Mouse (Mus musculus): ENCODE results near the gene Hist4h4. TPM values are rescaled to one million over a fixed set of nuclear protein-coding genes. Genes with fewer than 3 reads are reported as not detected.

Hist4h4 gene
- polyA plus RNA-seq, 1 experiment from 2014 or later, result 0.40 TPM

DNA sequence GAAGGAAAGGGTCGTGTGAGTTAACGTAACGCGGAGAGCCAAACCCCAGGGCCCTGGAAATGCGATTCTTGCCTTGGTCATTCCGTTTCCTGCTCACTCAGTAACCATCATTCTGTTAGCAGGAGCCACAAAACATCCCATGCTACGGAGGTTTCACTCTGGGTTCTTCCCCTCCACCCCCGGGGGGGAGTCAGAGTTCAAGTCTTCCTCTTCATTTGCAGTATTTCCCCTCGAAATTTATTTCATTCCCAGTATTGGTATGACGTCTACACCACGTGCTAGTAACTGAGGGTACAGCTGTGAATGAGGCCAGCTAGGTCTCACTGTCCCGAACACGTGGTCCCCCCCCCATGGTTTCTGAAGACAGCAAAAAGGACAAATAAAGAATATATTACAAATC, 5.5 kb upstream of the Hist4h4 start:
- Histone ChIP-seq H3K9ac (peak overlapping the region; percentile 78; the same call in 1 of the 2 replicates), H3K27me3 (replicated peaks) (no peaks in the 10 kb centered on the region), H3K36me3 (peaks cover 7% of the 10 kb centered on the region), H3K4me1 (replicated peaks) (peaks cover 19% of the 10 kb centered on the region), H3K27ac (no peak overlapping the region), H3K4me3 (replicated peaks) (peak overlapping the region; percentile 91), H3K9me3 (no peaks in the 10 kb centered on the region), H3K4me2 (replicated peaks) (peak overlapping the region; percentile 88)
- ATAC-seq, result no peak
- 63% methylated on average over 13 of the region's 13 CpGs for WGBS

DNA sequence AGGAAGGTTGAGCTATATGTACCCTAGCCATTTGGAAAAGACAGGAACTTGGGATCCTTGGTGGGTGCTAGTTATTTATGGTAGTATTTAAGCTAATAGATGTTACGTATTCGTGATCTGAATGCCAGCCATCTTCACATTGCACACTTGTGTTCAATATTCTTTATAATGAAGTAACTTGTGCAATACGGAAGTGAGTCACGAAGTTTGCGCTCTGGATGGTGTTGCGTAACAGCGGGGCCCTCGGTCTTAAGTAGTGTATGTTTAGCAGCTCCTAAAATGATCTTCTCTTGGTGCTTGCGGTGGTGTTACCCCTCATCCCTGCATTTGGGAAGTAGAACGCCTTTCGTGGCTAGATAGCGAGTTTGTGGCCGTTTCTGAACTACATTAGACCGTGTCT, 4.9 kb upstream of the Hist4h4 start:
- no peak for ATAC-seq
- peaks cover 19% of the 10 kb centered on the region for H3K4me1 ChIP-seq (replicated peaks)
- H3K4me2 ChIP-seq (replicated peaks), result peak overlapping the region; percentile 88
- 19% methylated on average over 14 of the region's 14 CpGs for WGBS
- peak overlapping the region; percentile 91 for H3K4me3 ChIP-seq (replicated peaks)
- peaks cover 3% of the 10 kb centered on the region; the same call in 1 of the 2 replicates for H3K36me3 ChIP-seq
- H3K27ac ChIP-seq, result peak overlapping the region; percentile 88
- H3K9me3 ChIP-seq, result no peaks in the 10 kb centered on the region
- peak overlapping the region; percentile 78 for H3K9ac ChIP-seq
- no peaks in the 10 kb centered on the region for H3K27me3 ChIP-seq (replicated peaks)

DNA sequence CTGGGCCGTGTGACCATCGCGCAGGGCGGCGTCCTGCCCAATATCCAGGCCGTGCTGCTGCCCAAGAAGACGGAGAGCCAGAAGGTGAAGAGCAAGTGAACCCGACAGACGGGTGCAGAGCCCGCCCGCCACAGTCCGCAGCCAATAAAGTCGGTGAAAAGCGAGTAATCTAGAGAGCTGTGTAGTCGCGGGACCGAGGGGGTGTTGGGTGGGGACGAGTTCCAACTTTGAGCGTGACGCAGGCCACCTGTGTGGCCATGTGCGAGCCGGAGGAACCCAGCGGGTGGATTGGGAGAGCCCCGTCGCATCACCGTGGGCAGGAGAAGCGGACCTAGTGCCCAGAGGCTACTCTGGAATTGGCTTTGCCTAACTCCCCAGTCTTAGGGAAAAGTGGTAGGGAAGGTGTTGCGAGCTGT, 4.4 kb upstream of the Hist4h4 start:
- Histone ChIP-seq H3K27me3 (replicated peaks) (no peaks in the 10 kb centered on the region), H3K36me3 (0 out of 2 replicates have a peak, but pooled peaks cover 3% of the 10 kb centered on the region), H3K4me3 (replicated peaks) (peak overlapping the region; percentile 91), H3K27ac (peak overlapping the region; percentile 88), H3K4me2 (replicated peaks) (peak overlapping the region; percentile 88), H3K9ac (peak overlapping the region; percentile 78), H3K4me1 (replicated peaks) (peaks cover 19% of the 10 kb centered on the region), H3K9me3 (no peaks in the 10 kb centered on the region)
- ATAC-seq, result peak; percentile 12
- WGBS, result under 1% methylated on average over 28 of the region's 28 CpGs

DNA sequence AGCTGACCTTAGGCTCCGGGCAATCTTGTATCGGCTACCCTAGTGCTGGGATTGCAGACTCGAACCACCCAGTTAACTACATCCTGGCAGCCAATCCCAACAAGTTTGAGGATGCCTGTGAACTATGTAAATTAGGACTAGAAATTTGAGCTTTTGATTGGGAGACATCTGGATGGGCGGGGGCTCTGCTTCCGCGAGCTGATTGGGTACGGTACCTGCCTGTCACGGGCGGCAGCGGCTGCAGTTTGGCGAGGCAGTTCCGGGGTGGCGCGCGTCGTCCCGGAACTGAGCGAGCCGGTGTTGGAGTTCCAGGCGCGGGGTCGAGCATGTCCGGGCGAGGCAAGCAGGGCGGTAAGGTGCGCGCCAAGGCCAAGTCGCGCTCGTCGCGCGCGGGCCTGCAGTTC, 3.8 kb upstream of the Hist4h4 start, which contains the start of gene H2afj:
Gene H2afj (plus strand): TSS at position 231 of the 404 bp plus-strand sequence.
- 0 out of 2 replicates have a peak, but pooled peaks cover 1% of the 10 kb centered on the region for H3K36me3 ChIP-seq
- peak within 1 kb of the TSS; percentile 88 for H3K4me2 ChIP-seq (replicated peaks)
- H3K27ac ChIP-seq, result peak within 1 kb of the TSS; percentile 88
- WGBS, result 0% methylated on average over 34 of the region's 34 CpGs
- peak; percentile 82 for ATAC-seq
- peaks cover 23% of the 10 kb centered on the region for H3K4me1 ChIP-seq (replicated peaks)
- no peaks in the 10 kb centered on the region for H3K27me3 ChIP-seq (replicated peaks)
- peak within 1 kb of the TSS; percentile 78 for H3K9ac ChIP-seq
- peak within 1 kb of the TSS; percentile 91 for H3K4me3 ChIP-seq (replicated peaks)
- H3K9me3 ChIP-seq, result no peaks in the 10 kb centered on the region

DNA sequence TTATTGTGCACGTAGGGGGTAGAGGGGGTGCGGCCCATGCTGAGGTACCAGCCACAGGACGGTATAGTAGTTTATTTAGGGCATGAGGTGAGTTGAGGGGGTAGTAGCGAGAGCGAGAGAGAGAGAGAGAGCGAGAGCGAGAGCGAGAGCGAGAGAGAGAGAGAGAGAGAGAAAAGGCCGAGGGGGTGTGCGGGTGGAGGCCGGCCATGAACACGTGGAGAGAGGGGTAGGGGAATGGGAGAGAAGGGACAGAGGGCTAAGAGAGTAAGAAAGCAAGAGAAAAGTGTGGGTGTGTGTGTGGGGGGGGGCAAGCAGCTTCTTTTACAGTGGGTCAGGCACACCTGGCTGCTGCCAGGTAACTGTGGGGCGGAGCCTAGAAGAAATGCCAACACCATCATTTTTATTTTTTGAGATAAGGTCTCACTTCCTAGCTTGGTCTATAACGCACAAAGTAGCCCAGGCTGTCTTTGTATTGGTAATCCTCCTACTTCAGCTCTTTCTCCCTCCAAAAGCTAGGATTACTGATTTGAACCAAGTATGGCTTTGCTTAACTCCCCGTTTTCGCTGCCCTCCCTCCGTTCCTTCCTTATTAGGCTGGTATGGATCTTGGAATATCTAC, 3.3 kb upstream of the Hist4h4 start:
- H3K4me2 ChIP-seq (replicated peaks), result peak overlapping the region; percentile 63
- H3K9me3 ChIP-seq, result no peaks in the 10 kb centered on the region
- peak; percentile 3 for ATAC-seq
- peak overlapping the region; percentile 41 for H3K9ac ChIP-seq
- peaks cover 23% of the 10 kb centered on the region for H3K4me1 ChIP-seq (replicated peaks)
- H3K27me3 ChIP-seq (replicated peaks), result no peaks in the 10 kb centered on the region
- no peaks in the 10 kb centered on the region for H3K36me3 ChIP-seq
- H3K27ac ChIP-seq, result peak overlapping the region; percentile 88
- WGBS, result 24% methylated on average over 18 of the region's 18 CpGs
- peak overlapping the region; percentile 91 for H3K4me3 ChIP-seq (replicated peaks)

DNA sequence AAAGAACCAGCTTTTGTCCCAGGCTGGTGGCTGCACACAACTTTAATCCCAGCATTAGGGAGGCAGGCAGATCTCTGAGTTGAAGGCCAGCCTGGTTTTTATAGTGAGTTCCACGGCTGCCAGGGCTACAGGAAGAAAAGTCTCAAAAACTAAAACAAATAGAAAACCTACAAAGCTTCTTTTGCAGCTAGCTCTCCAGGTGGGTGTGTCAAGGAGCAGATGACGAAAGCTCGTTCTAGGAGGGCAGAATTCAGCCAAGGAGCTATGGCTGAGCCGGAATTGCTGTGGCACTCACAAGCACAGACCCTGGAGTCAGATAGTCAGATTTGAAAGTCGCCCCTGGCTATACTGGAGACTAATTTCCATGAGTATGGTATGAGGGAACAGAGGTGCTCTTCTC, 2.6 kb upstream of the Hist4h4 start:
- no peaks in the 10 kb centered on the region for H3K36me3 ChIP-seq
- H3K9me3 ChIP-seq, result no peaks in the 10 kb centered on the region
- peak overlapping the region; percentile 63 for H3K4me2 ChIP-seq (replicated peaks)
- H3K9ac ChIP-seq, result no peak overlapping the region
- no peak overlapping the region for H3K4me3 ChIP-seq (replicated peaks)
- H3K27ac ChIP-seq, result peak overlapping the region; percentile 88
- H3K27me3 ChIP-seq (replicated peaks), result no peaks in the 10 kb centered on the region
- H3K4me1 ChIP-seq (replicated peaks), result peaks cover 23% of the 10 kb centered on the region
- ATAC-seq, result no peak
- WGBS, result 57% methylated on average over 5 of the region's 5 CpGs

DNA sequence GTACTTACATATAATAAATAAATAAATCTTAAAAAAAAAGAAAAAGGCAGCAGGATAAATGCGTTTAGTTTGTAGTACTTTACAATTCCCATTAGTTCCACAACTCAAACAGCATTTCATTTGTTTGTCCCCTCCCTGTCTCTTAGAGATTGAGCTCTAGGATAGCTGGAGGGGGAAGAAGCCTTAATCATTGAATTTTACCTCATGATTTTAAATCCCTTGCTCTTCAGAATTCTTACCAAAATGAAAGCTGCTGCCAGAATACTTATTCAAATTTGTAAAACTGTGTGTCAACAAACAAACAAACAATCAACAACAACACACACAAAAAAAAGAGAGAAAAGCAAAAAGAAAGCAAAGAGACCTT, 1.2 kb upstream of the Hist4h4 start:
- no peak for ATAC-seq
- Histone ChIP-seq H3K27ac (no peak overlapping the region), H3K9ac (no peak overlapping the region), H3K4me1 (replicated peaks) (peaks cover 17% of the 10 kb centered on the region), H3K4me3 (replicated peaks) (no peak overlapping the region), H3K4me2 (replicated peaks) (no peak overlapping the region), H3K27me3 (replicated peaks) (no peaks in the 10 kb centered on the region), H3K9me3 (no peaks in the 10 kb centered on the region), H3K36me3 (no peaks in the 10 kb centered on the region)
- 71% methylated on average over 1 of the region's 1 CpGs for WGBS

DNA sequence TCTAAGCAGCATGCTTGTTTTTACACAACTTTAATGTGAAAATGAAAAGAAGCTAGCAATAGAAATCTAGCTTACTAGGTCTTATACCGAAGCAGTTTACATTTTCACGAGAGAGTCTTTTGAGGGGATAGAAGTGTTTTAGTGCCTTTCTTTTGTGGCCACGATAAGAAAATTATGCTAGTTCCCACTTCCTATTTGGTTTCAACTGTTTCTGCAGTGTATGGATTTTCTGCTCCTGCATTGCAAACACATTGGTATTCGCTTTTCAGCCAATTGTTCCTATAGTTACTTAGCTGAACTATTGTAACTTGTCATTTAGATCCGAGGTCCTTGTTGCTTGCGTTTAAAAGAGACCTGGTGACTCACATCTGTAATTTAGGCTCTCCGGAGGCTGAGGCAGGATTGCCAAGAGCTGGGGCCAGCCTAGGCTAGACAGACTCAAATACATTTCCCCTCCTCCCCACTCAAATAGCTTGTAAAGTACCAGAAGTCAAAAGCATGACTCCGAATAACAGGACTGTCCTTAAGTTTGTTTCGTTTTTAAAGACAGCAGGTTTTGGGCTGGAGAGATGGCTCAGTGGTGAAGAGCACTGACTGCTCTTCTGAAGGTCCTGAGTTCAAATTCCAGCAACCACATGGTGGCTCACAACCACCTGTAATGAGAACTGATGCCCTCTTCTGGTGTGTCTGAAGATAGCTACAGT, 642 bp upstream of the Hist4h4 start:
- no peaks in the 10 kb centered on the region for H3K27me3 ChIP-seq (replicated peaks)
- peaks cover 16% of the 10 kb centered on the region for H3K4me1 ChIP-seq (replicated peaks)
- ATAC-seq, result no peak
- H3K9me3 ChIP-seq, result no peaks in the 10 kb centered on the region
- H3K27ac ChIP-seq, result peak overlapping the region; percentile 100
- 0 out of 2 replicates have a peak overlapping the region, but pooled peaks have one; percentile 20 for H3K9ac ChIP-seq
- H3K4me2 ChIP-seq (replicated peaks), result peak overlapping the region; percentile 91
- peak overlapping the region; percentile 68 for H3K4me3 ChIP-seq (replicated peaks)
- no peaks in the 10 kb centered on the region for H3K36me3 ChIP-seq
- whole genome bisulfite sequencing, result 25% methylated on average over 9 of the region's 9 CpGs

DNA sequence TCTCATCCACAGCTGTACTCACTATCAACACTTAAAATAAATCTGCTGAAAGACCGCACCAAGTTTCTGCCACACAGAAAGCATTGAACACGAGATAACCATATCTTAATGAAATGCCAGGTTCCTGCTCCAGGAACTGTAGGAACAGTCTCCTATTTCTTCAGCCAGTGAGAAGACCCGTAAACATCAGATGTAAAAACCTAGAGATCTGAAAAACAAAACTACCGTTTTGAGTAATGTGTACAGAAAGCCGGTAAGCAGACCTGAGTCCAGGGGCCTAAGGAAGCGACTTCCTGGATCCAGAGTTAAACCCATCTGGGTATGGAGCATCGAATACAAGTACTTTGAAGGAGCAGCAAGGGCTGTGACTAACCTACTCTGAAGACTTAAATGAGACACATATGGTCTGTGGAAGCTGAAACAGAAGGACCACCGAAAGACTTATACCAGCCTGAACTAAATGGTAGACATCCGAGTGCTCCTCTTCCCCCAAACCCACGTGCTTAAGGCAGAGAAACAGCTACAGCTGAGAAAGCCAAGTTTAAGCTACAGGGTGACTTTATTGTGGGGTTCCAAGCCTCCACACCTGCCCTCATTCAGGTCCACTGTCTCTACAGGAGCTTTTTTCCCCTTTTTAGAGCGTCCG, 999 bp downstream of the Hist4h4 start:
- Histone ChIP-seq H3K36me3 (no peaks in the 10 kb centered on the region), H3K4me2 (replicated peaks) (peak overlapping the region; percentile 91), H3K4me3 (replicated peaks) (peak overlapping the region; percentile 68), H3K27me3 (replicated peaks) (no peaks in the 10 kb centered on the region), H3K27ac (peak overlapping the region; percentile 100), H3K9me3 (no peaks in the 10 kb centered on the region), H3K9ac (peak overlapping the region; percentile 91; the same call in 1 of the 2 replicates), H3K4me1 (replicated peaks) (peaks cover 10% of the 10 kb centered on the region; the same call in 1 of the 2 replicates)
- 12% methylated on average over 12 of the region's 12 CpGs for WGBS
- ATAC-seq, result 0 out of 2 replicates have a peak, but pooled peaks have one; percentile 0

DNA sequence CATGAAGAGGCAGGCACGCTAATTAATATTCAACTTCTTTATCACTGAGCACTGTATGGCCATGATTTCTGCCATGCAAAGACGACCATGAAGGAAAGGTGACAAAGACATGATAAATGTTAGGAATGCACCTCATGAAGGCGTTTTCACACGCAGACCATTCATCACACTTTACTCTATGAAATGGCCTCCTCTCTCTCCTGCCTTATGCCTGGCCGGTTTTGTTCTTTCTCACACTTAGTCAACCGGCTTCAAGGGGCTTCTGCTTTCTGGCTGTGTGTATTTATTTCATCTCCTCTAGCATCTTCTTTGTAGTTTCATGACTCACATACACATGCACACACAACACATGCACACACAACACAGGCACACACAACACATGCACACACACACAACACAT, 2.9 kb downstream of the Hist4h4 start:
- 66% methylated on average over 6 of the region's 6 CpGs for WGBS
- no peak for ATAC-seq
- H3K9me3 ChIP-seq, result no peaks in the 10 kb centered on the region

DNA sequence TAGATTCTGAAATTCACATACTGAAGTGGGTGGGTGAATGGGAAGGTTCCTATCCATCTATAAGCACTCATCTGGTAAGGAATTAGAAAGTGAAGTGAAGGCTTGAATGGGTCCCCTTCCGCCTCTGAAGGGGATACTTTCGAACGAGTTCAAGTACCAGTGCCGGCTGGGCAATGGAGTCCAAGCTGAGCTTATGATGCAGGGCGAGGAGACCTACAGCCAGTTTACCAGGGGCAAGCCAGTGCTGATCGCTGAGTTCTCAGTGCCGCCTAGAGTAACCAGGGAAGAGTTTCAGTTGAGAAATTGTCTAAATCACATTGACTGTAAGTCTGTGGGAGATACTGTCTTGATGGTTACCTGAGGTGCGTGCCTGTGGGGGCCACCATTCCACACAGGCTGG, 3.5 kb downstream of the Hist4h4 start:
- Histone ChIP-seq H3K4me1 (replicated peaks) (peaks cover 4% of the 10 kb centered on the region; the same call in 1 of the 2 replicates), H3K27me3 (replicated peaks) (no peaks in the 10 kb centered on the region), H3K4me3 (replicated peaks) (no peak overlapping the region), H3K9ac (no peak overlapping the region), H3K36me3 (no peaks in the 10 kb centered on the region), H3K4me2 (replicated peaks) (no peak overlapping the region), H3K9me3 (no peaks in the 10 kb centered on the region), H3K27ac (no peak overlapping the region)
- ATAC-seq, result no peak
- whole genome bisulfite sequencing, result 89% methylated on average over 8 of the region's 8 CpGs

More for the DNA sequence above, 2.9 kb downstream of the Hist4h4 start:
- Histone ChIP-seq H3K36me3 (no peaks in the 10 kb centered on the region), H3K27ac (no peak overlapping the region), H3K4me3 (replicated peaks) (no peak overlapping the region), H3K27me3 (replicated peaks) (no peaks in the 10 kb centered on the region), H3K4me2 (replicated peaks) (no peak overlapping the region), H3K9ac (no peak overlapping the region), H3K4me1 (replicated peaks) (peaks cover 4% of the 10 kb centered on the region; the same call in 1 of the 2 replicates)
